Mouse (Mus musculus) E14TG2a.4 (cell line): ENCODE measurements around the gene Lrat.

ENCODE experiments used
- CTCF ChIP-seq: conservative IDR thresholded peaks from 2 replicates; pipeline ENCODE4 v1.5.1; 2014; ENCODE audit warnings: low read length
- NANOG ChIP-seq: IDR thresholded peaks from 2 replicates; pipeline ENCODE4 v1.6.1; 2014; ENCODE audit warnings: borderline replicate concordance, low read length, mixed read lengths

DNA sequence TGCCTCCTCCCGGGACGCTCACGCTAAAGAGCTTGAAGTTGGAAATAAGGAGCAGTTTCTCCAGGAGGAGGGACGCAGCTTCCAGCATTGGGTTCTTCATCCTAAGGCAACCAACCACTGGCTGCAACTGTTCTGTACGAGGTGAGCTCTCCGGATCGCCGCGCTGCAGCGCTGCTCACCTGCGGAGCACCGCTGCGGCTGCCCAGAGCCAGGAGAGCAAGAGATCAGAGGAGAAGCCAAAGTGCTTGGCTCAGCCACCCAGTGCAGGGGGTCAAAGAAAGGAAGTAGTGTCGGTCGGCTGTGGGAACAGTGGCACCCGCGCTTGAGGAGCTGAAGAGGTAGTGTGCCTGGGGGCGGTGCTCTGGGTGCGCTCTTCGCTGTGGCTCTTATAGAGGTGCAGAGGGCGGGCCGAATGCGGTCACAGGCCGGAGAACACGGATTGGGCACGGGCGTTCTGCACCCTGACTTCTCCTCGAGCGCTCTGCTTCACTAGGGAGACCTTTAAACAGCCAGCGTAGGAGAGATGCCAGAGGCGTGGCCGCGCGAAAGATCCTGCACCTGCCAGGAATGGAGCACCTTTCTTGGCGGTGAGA, at the start of gene Lrat:
- TF ChIP-seq CTCF: no peak
- no peak for TF ChIP-seq NANOG
